10 mouse cellular contexts compared by ENCODE assay signal in genomic region chr6:54956425-54956824, GRCm38 (mm10). TPM values are rescaled to one million over a fixed set of nuclear protein-coding genes. Genes with fewer than 3 reads are reported as not detected.
DNase-seq lines count a peak whose midpoint lies in the region; ATAC-seq and TF ChIP-seq lines count a peak whose summit lies in the region.
"Had no signal": no experiment of that assay in that cellular context is flagged by ENCODE, and none has a peak within 500 bp of the region (broad histone marks: within the 10 kb centered on the region; RNA-seq: fewer than 3 reads in every experiment).

No protein-coding gene starts in this region.

- H3K36me3 ChIP-seq in liver, adult 2 months (ENCODE audit: control insufficient read depth, insufficient read depth, low read length) = no peaks in the 10 kb centered on the region
- no peaks in the 10 kb centered on the region for H3K36me3 ChIP-seq in liver, embryonic 11.5 days (ENCODE audit: control insufficient read depth, insufficient read depth, low read length)
- H3K36me3 ChIP-seq in neural tube, embryonic 15.5 days = no peaks in the 10 kb centered on the region
- H3K36me3 ChIP-seq: hindbrain, embryonic 10.5 days; midbrain, embryonic 12.5 days had no signal

- intact Hi-C loops in left cerebral cortex, postnatal 10 days (cut with DNase I) = no loop called here

- H3K4me3 ChIP-seq in liver, adult 2 months (ENCODE audit: insufficient read depth, low read depth, low read length) = no peak overlapping the region
- H3K4me3 ChIP-seq in liver, embryonic 11.5 days (ENCODE audit: low read depth, low read length) = no peak overlapping the region
- H3K4me3 ChIP-seq in neural tube, embryonic 15.5 days (replicated peaks) = no peak overlapping the region
- H3K4me3 ChIP-seq: hindbrain, embryonic 10.5 days; midbrain, embryonic 12.5 days had no signal

- H3K4me2 ChIP-seq in liver, embryonic 11.5 days = no peak overlapping the region
- H3K4me2 ChIP-seq in neural tube, embryonic 15.5 days = no peak overlapping the region
- H3K4me2 ChIP-seq: midbrain, embryonic 12.5 days had no signal

- 86% methylated on average over 1 of the region's 1 CpGs for WGBS in liver, adult 2 months
- 57% methylated on average over 1 of the region's 1 CpGs for WGBS in liver, embryonic 11.5 days
- WGBS in neural tube, embryonic 15.5 days = 32% methylated on average over 1 of the region's 1 CpGs

- no peak overlapping the region for H3K9ac ChIP-seq in liver, adult 2 months (ENCODE audit: low read depth, low read length)
- H3K9ac ChIP-seq in liver, embryonic 11.5 days (ENCODE audit: low read depth, low read length) = no peak overlapping the region
- no peak overlapping the region for H3K9ac ChIP-seq in neural tube, embryonic 15.5 days (replicated peaks)
- H3K9ac ChIP-seq: midbrain, embryonic 12.5 days had no signal

- no peaks in the 10 kb centered on the region for H3K27me3 ChIP-seq in liver, adult 2 months (ENCODE audit: control insufficient read depth, insufficient read depth, low read length)
- H3K27me3 ChIP-seq in liver, embryonic 11.5 days (replicated peaks; ENCODE audit: control insufficient read depth, insufficient read depth, low read length) = no peaks in the 10 kb centered on the region
- no peaks in the 10 kb centered on the region for H3K27me3 ChIP-seq in neural tube, embryonic 15.5 days (replicated peaks)
- H3K27me3 ChIP-seq: midbrain, embryonic 12.5 days had no signal

- H3K27ac ChIP-seq in liver, adult 2 months (replicated peaks; ENCODE audit: insufficient read depth, low read depth, low read length) = peak overlapping the region; percentile 50; the same call in 1 of the 2 replicates
- no peak overlapping the region for H3K27ac ChIP-seq in liver, embryonic 11.5 days (ENCODE audit: low read depth, low read length)
- peak overlapping the region; percentile 45; the same call in 1 of the 2 replicates for H3K27ac ChIP-seq in neural tube, embryonic 15.5 days (replicated peaks)
- H3K27ac ChIP-seq: hindbrain, embryonic 10.5 days; midbrain, embryonic 12.5 days had no signal

- H3K79me2 ChIP-seq in liver, adult 2 months (ENCODE audit: control insufficient read depth, insufficient read depth, low read length) = peaks cover 5% of the 10 kb centered on the region; the same call in 1 of the 2 replicates

- peaks cover 14% of the 10 kb centered on the region for H3K4me1 ChIP-seq in liver, adult 2 months (ENCODE audit: control insufficient read depth, insufficient read depth, low read length)
- no peaks in the 10 kb centered on the region for H3K4me1 ChIP-seq in liver, embryonic 11.5 days (replicated peaks; ENCODE audit: control insufficient read depth, insufficient read depth, low read length)
- H3K4me1 ChIP-seq in neural tube, embryonic 15.5 days = peaks cover 5% of the 10 kb centered on the region; the same call in 1 of the 2 replicates
- H3K4me1 ChIP-seq: hindbrain, embryonic 10.5 days; midbrain, embryonic 12.5 days had no signal

- DNase-seq in adrenal gland, adult 8-10 months = peak; percentile 64
- no peak for DNase-seq in adrenal gland, postnatal 4 days (ENCODE audit: low spot score in 2 of 2)
- peak; percentile 43 for DNase-seq in liver, adult 2 months (ENCODE audit: extremely low read depth, low read depth, low spot score)
- DNase-seq in liver, embryonic 11.5 days (ENCODE audit: low spot score) = no peak
- DNase-seq in brain, adult 2 months (ENCODE audit: low read depth, low spot score) = peak; percentile 33
- DNase-seq in left cerebral cortex, postnatal 10 days (ENCODE audit: extremely low spot score in 1 of 2, low spot score in 2 of 2) = no peak
- DNase-seq in testis, postnatal 14 days (ENCODE audit: low spot score) = no peak

- no peak for ATAC-seq in liver, embryonic 11.5 days (replicated peaks; ENCODE audit: low FRiP score)
- peak; percentile 65; the same call in 1 of the 2 replicates for ATAC-seq in neural tube, embryonic 15.5 days (ENCODE audit: low FRiP score)

- no peak for TF ChIP-seq POLR2A in liver, adult 2 months (IDR thresholded peaks at IDR 0.05; ENCODE audit: extremely low read depth, insufficient read depth, low read length)

- no peak for TF ChIP-seq CTCF in liver, adult 2 months (IDR thresholded peaks at IDR 0.05; ENCODE audit: low read depth, low read length)

- H3K9me3 ChIP-seq in liver, embryonic 11.5 days (ENCODE audit: control insufficient read depth, low read length) = no peaks in the 10 kb centered on the region
- H3K9me3 ChIP-seq in neural tube, embryonic 15.5 days (replicated peaks) = no peaks in the 10 kb centered on the region
- H3K9me3 ChIP-seq: midbrain, embryonic 12.5 days had no signal

RNA-seq across cellular contexts. Expression of gene Nod1, which starts 16.0 kb away (rescaled TPM):
- 10 to 100 TPM in 2 of 4 experiments, 1 to 10 TPM in 2; 9.1 to 14.0 (median 11.6) TPM for total RNA-seq in adrenal gland, adult 8-10 months (2022)
- total RNA-seq in adrenal gland, postnatal 4 days (2021) = 1 to 10 TPM; 9.1 to 9.8 TPM
- 7.0 and 12.1 TPM in 2 replicates for total RNA-seq in liver, adult 2 months (2014; rRNA removed)
- polyA plus RNA-seq in liver, adult 2 months (2012; rRNA removed) = 8.1 and 8.4 TPM in 2 replicates
- polyA plus RNA-seq in liver, embryonic 11.5 days (2014; fragmentation: Nextera tagmentation; extraction: Ambion mirVana) = 2.1 and 2.9 TPM in 2 replicates
- polyA plus RNA-seq in neural tube, embryonic 15.5 days (2015; fragmentation: Nextera tagmentation; extraction: Ambion mirVana) = 3.6 and 4.5 TPM in 2 replicates
- 1 to 10 TPM; 2.5 to 2.7 TPM for total RNA-seq in left cerebral cortex, postnatal 10 days (2021)

RNA-seq across cellular contexts. Expression of gene Ggct, which starts 36.3 kb away (rescaled TPM):
- total RNA-seq in adrenal gland, adult 8-10 months (2022) = 10 to 100 TPM in 1 of 4 experiments, 1 to 10 TPM in 3; 4.7 to 17.0 (median 7.3) TPM
- total RNA-seq in adrenal gland, postnatal 4 days (2021) = 10 to 100 TPM in 1 of 2 experiments, 1 to 10 TPM in 1; 7.1 to 13.2 TPM
- 8.7 and 11.7 TPM in 2 replicates for total RNA-seq in liver, adult 2 months (2014; rRNA removed)
- polyA plus RNA-seq in liver, adult 2 months (2012; rRNA removed) = 6.2 and 6.6 TPM in 2 replicates
- polyA plus RNA-seq in liver, embryonic 11.5 days (2014; fragmentation: Nextera tagmentation; extraction: Ambion mirVana) = 11.8 TPM in 2 replicates
- 17.6 and 18.4 TPM in 2 replicates for polyA plus RNA-seq in neural tube, embryonic 15.5 days (2015; fragmentation: Nextera tagmentation; extraction: Ambion mirVana)
- total RNA-seq in left cerebral cortex, postnatal 10 days (2021) = 10 to 100 TPM; 28.2 to 29.4 TPM

Comparison
In these comparisons a context has a peak if more than half of its experiments do, and no peak if none do; other contexts are left out.
1. DNase-seq: peak in adrenal gland, adult 8-10 months (single experiment), liver, adult 2 months (single experiment) and brain, adult 2 months (single experiment); none in adrenal gland, postnatal 4 days (0 of 2), liver, embryonic 11.5 days (single experiment), left cerebral cortex, postnatal 10 days (0 of 2) and testis, postnatal 14 days (single experiment).